Mouse (Mus musculus): ENCODE data around the gene Ripor2. TPM values are rescaled to one million over a fixed set of nuclear protein-coding genes. Genes with fewer than 3 reads are reported as not detected.
A peak's percentile ranks its signal among the peaks of the same experiment; 100 is the strongest.

Gene Ripor2
- total RNA-seq, 2 experiments from 2014 or later = 76.0 to 81.4 TPM

DNA sequence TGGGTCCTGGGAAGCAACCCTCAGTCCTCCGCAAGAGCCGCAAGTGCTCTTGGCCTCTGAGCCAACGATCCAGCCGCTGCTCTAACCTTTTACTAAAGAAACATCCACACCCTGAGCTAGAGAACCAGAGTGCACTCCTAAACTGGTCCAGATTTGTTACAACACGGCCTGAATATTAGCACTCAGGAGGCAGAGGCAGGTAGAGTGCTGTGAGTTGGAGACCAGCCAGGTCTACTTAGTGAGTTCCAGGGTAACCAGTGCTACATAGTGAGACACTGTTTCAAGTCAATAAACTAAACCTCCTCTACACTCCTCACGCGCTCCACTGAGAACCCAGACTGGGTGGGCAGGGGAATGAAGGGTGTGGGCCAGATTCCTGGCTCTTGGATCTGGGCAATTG, 111.3 kb downstream of the Ripor2 start:
- DNase-seq (ENCODE audit: extremely low spot score in 1 of 2, low spot score in 1 of 2) = no peak

DNA sequence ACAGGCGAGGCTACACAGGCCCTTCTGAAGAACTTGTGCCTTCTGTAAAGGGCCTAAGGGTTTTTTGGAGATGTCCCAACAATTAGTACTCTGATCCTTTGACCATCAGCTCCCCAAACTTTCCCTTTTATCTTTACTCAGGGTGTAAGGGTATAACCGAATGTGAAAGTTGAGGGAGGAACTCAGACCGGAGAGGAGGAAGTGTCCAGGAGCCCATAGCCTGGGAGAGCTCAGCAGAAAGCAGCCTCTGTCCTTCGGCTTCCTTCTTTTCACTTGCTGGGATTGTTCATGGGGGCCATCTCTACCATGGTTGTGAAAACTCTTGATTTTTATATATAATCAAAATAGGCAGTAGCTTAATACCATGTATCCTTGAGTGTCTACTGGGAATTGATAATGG, 116.8 kb downstream of the Ripor2 start:
- no peak for DNase-seq (ENCODE audit: extremely low spot score in 1 of 2, low spot score in 1 of 2)

GRCm38 (mm10) chr13:24702128-24702527, 120.1 kb downstream of the Ripor2 start:
- no peak for DNase-seq (ENCODE audit: extremely low spot score in 1 of 2, low spot score in 1 of 2)

- DNase-seq (ENCODE audit: extremely low spot score in 1 of 2, low spot score in 1 of 2) = no peak
Observed at GRCm38 (mm10) chr13:24709656-24710396, 127.8 kb downstream of the Ripor2 start.

DNA sequence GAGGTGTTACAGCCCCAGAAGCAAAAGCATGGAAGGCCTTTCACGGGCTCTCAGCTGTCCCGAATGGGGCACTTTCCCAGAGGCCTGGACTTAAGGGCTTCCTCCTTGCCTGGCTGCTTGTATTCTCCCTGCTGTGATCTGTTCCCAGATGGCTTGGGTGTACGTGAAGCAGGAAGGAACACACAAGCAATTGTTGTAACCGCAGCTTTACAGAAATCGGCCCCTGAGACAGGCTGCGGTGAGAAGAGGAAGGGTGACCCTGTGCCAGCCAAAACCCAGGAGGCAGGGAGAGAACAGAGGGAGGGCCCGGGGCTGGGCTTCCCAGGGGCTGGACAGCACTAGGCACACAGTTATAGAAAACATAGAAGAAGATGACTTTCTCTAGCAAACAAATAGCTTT, 129.0 kb downstream of the Ripor2 start:
- no peak for DNase-seq (ENCODE audit: extremely low spot score in 1 of 2, low spot score in 1 of 2)

DNA sequence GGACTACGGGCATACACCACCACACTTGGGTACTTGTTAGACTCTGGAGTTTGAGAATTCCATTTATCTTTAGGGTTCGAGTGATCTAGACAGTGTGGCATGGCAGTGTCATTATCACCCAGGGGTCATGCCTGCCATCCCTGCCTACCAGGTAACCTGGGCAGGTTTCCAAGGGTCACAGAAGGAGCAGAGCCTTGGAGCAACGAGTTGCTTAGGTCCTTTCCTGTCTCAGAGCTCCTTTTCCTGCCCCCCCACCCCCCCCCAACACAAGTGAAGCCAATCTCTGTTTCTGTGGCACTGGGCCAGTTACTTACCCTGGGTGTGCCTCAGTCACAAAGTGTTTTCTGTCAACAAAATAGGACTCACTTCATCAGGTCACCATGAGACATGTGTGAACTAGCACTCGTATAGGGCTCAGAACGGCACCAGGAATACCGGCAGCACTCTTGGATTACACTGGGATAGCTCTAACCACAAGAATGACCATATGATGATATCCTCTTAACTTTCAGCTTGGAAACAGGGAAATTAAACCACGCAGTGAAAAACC, 130.7 kb downstream of the Ripor2 start:
- no peak for DNase-seq (ENCODE audit: extremely low spot score in 1 of 2, low spot score in 1 of 2)

- peak; percentile 83 to 97 for DNase-seq (ENCODE audit: extremely low spot score in 1 of 2, low spot score in 1 of 2)
Observed at GRCm38 (mm10) chr13:24713434-24714000, 131.5 kb downstream of the Ripor2 start.

DNA sequence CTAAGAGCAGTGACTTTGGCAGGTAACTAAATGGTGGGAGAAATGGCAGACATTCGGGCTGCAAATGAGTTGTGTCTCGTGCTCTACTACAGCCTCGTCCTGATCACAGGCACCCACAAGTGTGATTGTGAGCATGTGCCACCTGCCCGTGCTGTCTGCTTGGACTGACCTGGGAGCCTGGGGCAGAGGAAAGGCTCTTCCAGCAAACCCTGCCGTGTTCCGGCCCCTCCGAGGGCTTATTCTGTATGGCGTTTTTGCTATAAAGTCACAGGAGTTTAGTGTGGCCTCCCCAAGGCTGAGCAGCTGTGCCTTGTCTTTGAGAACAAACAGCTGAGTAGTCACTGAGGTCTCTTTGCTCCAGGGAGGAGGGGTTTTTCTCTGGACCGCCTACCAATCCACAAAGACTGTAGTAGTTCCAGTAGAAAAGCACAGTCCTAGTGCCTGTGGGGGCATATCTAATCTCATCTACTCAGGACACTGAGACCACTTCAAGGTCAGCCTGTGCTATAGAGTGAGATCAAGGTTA, 132.4 kb downstream of the Ripor2 start:
- no peak for DNase-seq (ENCODE audit: extremely low spot score in 1 of 2, low spot score in 1 of 2)

DNA sequence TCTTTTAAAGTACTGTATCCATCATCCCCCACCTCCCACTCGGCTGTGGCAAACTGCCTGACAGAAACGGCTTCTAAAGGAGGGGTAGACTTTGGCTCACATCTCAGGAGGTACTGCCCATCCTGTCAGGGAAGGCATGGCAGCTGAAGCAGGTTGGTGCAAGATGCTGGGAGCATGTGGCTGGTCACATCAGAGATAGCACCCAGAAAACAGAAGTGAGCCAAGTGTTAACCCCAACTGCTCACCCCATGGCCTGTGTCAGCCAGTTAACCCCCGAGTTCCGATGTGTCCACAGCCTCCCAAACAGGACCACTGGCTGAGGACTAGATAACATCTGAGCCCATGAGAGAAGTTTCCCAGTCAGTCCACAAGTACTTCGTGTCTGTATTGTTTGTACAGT, 133.6 kb downstream of the Ripor2 start:
- DNase-seq (ENCODE audit: extremely low spot score in 1 of 2, low spot score in 1 of 2) = no peak

GRCm38 (mm10) chr13:24716441-24716840, 134.5 kb downstream of the Ripor2 start:
- DNase-seq (ENCODE audit: extremely low spot score in 1 of 2, low spot score in 1 of 2) = no peak

DNA sequence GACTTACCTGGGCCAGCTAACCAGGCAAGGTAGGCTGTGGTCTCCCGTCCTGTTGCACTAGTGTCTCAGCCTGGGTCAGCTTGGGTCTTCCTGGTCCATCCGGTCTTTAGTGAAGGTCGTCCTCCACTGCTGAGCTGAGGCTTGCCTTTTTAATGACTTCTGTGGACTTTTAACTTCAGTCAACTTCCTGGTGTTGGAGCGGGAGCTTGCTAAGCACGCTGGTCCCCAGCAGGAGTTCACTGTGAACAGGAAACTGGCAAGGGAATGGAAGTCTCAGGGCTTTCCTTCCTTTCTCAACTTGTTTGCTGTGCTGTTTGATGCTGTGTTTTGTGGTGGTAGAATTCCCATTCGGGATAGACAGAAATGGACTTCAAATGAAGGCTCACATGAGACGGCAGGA, 135.7 kb downstream of the Ripor2 start:
- DNase-seq (ENCODE audit: extremely low spot score in 1 of 2, low spot score in 1 of 2) = no peak

DNA sequence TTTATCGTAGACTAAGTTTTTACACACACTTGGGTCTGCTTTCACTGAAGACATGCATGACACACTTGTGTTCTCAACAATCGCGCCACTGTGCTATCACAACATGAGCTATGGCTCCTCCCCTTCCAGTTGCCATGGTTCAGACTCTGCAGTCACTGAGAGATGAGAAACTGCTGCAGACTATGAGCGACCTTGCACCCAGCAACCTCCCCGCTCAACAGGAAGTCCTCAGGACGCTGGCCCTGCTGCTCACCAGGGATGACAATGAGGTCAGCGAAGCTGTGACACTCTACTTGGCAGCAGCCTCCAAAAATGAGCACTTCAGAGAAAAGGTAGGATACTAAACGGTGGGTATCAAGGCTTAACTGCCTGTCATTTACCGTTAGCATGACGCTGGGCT, 139.5 kb downstream of the Ripor2 start:
- no peak for DNase-seq (ENCODE audit: extremely low spot score in 1 of 2, low spot score in 1 of 2)

- DNase-seq (ENCODE audit: extremely low spot score in 1 of 2, low spot score in 1 of 2) = no peak
Observed at GRCm38 (mm10) chr13:24723699-24724394, 141.9 kb downstream of the Ripor2 start.

DNA sequence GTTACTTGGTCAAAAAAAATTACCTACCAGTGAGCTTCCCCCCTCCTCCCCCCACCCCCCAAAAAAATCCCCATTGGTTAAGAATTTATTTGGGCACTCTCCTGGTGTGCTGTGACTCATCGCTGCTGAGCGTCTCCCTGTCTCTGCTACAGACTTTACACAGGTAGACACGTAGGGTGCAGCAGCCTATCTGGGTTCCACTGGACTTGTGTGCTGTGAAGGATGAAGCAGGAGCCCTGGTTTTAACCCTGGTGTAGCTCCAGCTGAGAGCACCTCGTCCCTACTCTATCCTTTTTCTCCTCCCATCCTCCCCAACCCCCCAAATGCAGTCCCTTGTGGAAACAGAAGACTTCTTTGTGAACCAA, 142.4 kb downstream of the Ripor2 start:
- no peak for DNase-seq (ENCODE audit: extremely low spot score in 1 of 2, low spot score in 1 of 2)

- DNase-seq (ENCODE audit: extremely low spot score in 1 of 2, low spot score in 1 of 2) = no peak
Observed at GRCm38 (mm10) chr13:24729128-24729527, 147.1 kb downstream of the Ripor2 start.

DNA sequence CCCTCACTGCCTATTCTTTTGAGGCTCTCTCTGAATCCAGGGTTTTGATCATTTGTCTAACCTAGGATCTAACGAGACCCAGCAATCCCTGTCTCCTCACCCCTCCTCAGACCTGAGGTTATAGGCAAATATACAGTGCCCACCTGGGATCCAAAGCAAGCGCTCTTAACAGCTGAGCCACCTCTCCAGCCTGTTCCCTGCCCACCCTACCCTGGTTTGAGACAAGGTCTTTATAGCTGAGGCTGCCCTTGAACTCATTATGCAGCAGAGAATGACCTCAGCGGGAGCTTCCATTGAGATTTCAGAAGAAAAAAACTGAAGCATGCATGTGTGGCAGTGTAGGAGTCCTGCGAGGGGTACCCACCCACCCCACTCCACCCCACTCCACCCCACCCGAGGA, 152.5 kb downstream of the Ripor2 start:
- no peak for DNase-seq (ENCODE audit: extremely low spot score in 1 of 2, low spot score in 1 of 2)

GRCm38 (mm10) chr13:24735608-24736131, 153.7 kb downstream of the Ripor2 start:
- no peak for DNase-seq (ENCODE audit: extremely low spot score in 1 of 2, low spot score in 1 of 2)

- DNase-seq (ENCODE audit: extremely low spot score in 1 of 2, low spot score in 1 of 2) = no peak
Observed at GRCm38 (mm10) chr13:24741028-24741427, 159.0 kb downstream of the Ripor2 start, which contains the start of gene Armh2. Gene Armh2 (plus strand): TSS chr13:24741232.

DNA sequence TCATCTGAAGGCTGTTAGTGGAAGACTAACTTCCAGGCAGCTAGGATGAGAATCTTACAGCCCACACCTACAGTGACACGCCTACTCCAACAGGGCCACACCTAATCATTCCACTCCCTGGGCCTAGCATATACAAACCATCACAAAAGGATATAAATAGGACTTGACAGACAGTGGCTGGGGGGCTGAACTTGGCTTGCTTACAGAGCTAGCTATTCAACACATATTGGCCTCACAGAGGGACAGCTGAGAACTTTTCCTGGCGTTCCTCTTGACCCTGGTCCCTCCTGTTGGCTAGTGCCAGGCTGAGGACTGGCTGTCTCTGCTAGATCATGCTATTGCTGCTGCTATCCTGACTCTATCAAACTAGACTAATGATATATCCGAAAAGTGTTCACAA, 165.8 kb downstream of the Ripor2 start:
- no peak for DNase-seq (ENCODE audit: extremely low spot score in 1 of 2, low spot score in 1 of 2)

DNA sequence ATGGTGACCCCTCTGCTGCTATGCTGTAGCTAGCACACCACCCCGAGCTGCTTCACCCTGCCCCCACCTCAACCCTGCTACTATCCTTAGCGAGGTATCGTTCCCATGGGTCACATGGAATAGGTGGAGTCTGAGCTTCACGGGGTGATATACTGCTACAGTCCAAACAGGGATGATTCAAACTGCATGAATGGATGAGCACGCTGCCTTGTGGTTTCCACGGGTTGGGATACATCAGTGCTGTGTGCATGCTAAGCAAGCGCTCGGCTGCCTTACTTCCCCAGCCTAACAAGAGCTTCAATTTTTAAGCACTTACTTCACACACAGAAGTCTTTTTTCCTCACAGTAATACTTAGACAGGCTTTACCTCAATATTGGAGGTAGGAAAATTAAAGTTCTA, 168.8 kb downstream of the Ripor2 start:
- DNase-seq (ENCODE audit: extremely low spot score in 1 of 2, low spot score in 1 of 2) = no peak

DNA sequence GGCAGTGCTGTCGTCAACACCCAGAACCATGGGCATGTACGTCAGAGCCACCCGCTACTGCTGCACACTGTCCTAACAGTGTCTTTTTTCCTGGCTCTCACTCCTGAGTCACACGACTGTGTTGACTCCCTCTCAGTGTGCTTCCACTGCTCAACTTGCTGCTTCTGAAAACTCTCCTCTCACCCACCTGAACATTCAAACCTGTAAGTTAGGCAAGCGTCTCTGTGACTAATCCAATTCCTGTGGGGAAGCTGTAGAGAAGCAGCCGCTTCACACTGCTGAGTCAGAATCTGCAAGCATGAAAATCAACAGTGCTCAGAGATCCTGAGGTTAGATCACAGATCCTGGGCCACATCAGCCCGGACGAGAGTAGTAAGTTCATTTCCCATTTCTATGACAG, 169.4 kb downstream of the Ripor2 start:
- no peak for DNase-seq (ENCODE audit: extremely low spot score in 1 of 2, low spot score in 1 of 2)

Data from layer of hippocampus, postnatal 25 days (tissue).